Mouse (Mus musculus) heart, embryonic 15.5 days (tissue): ENCODE data around the gene Slc22a20. TPM values are rescaled to one million over a fixed set of nuclear protein-coding genes. Genes with fewer than 3 reads are reported as not detected.

ENCODE experiments used
- ATAC-seq: fragments of 200-750 bp; cut with Nextera tagmentation; replicated peaks from 2 replicates; pipeline ENCODE4 v1.8.0; 2017; ENCODE audit warnings: low read depth, moderate TSS enrichment; ENCODE audit not compliant: insufficient number of reproducible peaks, insufficient read depth, low FRiP score
- H3K27ac ChIP-seq: fragments of 300-500 bp; sonication (generic); 2 replicates; pipeline ENCODE4 v1.5.1; 2015; ENCODE audit warnings: mild to moderate bottlenecking, inconsistent platforms
- H3K27me3 ChIP-seq: fragments of 300-500 bp; sonication (generic); 2 replicates; pipeline ENCODE4 v1.6.1; 2015; ENCODE audit warnings: inconsistent platforms
- H3K36me3 ChIP-seq: fragments of 300-500 bp; sonication (generic); 2 replicates; pipeline ENCODE4 v1.6.1; 2015; ENCODE audit warnings: mild to moderate bottlenecking, inconsistent platforms
- H3K4me1 ChIP-seq: fragments of 300-500 bp; sonication (generic); replicated peaks from 2 replicates; pipeline ENCODE4 v1.6.1; 2015; ENCODE audit warnings: inconsistent platforms
- H3K4me2 ChIP-seq: fragments of 300-500 bp; sonication (generic); 2 replicates; pipeline ENCODE4 v1.6.1; 2015; ENCODE audit warnings: inconsistent platforms, mild to moderate bottlenecking, moderate library complexity
- H3K4me3 ChIP-seq: fragments of 300-500 bp; sonication (generic); 2 replicates; pipeline ENCODE4 v1.5.1; 2015; ENCODE audit warnings: mild to moderate bottlenecking, inconsistent platforms
- H3K9ac ChIP-seq: fragments of 300-500 bp; sonication (generic); 2 replicates; pipeline ENCODE4 v1.6.1; 2015; ENCODE audit warnings: mild to moderate bottlenecking, inconsistent platforms
- H3K9me3 ChIP-seq: fragments of 300-500 bp; sonication (generic); replicated peaks from 2 replicates; pipeline ENCODE4 v1.6.1; 2016; ENCODE audit warnings: inconsistent platforms
- WGBS: fragments of 180-500 bp; shearing (Covaris S2); methylation state at CpG from one replicate; pipeline ENCODE4 v1.1.7; 2015; ENCODE audit warnings: mixed read lengths; 5-methylcytosine and 5-hydroxymethylcytosine counted together
- polyA plus RNA-seq: library from polyadenylated mRNA; unstranded; fragments of >200 nt; fragmentation: Nextera tagmentation; extraction: Ambion mirVana; gene quantifications from 2 replicates; pipeline ENCODE4 v1.2.1, GENCODE M21; 2015

Gene Slc22a20
- polyA plus RNA-seq, 1 experiment from 2014 or later = not detected

DNA sequence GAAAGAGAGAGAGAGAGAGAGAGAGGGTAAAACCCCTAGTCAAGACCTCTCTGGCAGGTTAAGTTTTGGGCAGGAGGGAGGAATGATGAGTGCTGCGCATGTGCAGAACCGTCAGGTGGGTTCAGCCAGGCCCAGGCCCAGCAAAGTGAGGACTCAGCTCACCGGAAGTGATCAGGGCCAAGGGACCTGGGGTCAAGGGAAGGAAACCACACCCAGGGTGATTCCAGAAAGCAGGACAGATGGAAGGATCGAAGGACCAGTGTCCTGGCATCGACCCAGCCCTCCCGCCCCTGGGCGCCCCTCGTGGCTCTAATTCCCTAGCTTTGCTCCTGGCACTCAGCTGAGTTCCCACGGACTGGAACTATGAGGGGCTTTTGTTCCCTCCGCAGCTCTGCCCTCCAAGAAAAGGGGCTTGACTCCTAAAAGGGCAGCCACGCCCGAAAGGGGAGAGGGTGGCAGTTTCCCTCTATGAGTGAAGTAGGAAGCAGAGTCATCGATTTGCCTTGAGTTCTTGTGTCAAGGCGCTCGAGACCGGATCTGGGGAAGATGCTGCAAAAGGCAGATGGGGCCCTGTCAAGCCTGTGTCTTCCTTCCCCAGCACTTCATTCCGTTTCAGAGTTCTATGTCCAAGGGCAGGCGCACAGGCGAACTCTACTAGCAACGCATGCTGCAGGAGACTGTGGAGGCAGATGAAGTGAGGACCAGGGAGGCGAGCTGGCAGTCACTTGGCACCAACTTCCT lies 48.7 kb downstream of the Slc22a20 start:
- Histone ChIP-seq H3K9me3 (no peaks in the 10 kb centered on the region), H3K4me2 (peak overlapping the region; percentile 49; the same call in 1 of the 2 replicates), H3K27ac (peak overlapping the region; percentile 62), H3K27me3 (no peaks in the 10 kb centered on the region), H3K36me3 (peaks cover 15% of the 10 kb centered on the region; the same call in 1 of the 2 replicates), H3K4me1 (peaks cover 47% of the 10 kb centered on the region), H3K9ac (0 out of 2 replicates have a peak overlapping the region, but pooled peaks have one; percentile 14), H3K4me3 (no peak overlapping the region)
- ATAC-seq = no peak
- 67% methylated on average over 21 of the region's 21 CpGs for WGBS

- 0 out of 2 replicates have a peak overlapping the region, but pooled peaks have one; percentile 25 for H3K4me2 ChIP-seq
- peaks cover 45% of the 10 kb centered on the region for H3K4me1 ChIP-seq
- ATAC-seq = no peak
- WGBS = 37% methylated on average over 5 of the region's 5 CpGs
- H3K9me3 ChIP-seq = no peaks in the 10 kb centered on the region
- 0 out of 2 replicates have a peak, but pooled peaks cover 4% of the 10 kb centered on the region for H3K36me3 ChIP-seq
- H3K4me3 ChIP-seq = no peak overlapping the region
- no peaks in the 10 kb centered on the region for H3K27me3 ChIP-seq
- no peak overlapping the region for H3K9ac ChIP-seq
- peak overlapping the region; percentile 67 for H3K27ac ChIP-seq
Measured at GRCm38 (mm10) chr19:5935691-5936090, 50.3 kb downstream of the Slc22a20 start.

DNA sequence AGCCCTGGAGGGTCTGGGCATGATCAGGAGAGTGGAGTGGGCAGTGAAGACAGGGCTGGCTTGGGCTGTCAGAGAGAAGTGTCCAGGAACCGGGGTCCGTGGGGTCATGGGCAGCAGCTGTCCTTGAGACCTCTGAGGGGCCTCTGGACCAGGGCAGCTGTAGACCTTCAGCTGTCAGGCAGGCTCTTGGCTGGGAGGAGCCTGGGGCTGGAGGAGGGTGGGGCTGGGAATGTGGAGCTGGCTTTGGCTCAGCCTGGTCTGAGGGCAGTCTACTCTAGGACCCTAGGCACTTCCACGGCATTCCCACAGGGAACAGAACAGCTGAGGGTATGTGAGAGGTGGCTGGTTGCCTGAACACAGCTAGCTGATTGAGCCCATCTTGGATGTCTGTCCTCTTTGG lies 50.7 kb downstream of the Slc22a20 start:
- Histone ChIP-seq H3K36me3 (0 out of 2 replicates have a peak, but pooled peaks cover 4% of the 10 kb centered on the region), H3K4me1 (peaks cover 42% of the 10 kb centered on the region), H3K27ac (peak overlapping the region; percentile 67), H3K4me2 (0 out of 2 replicates have a peak overlapping the region, but pooled peaks have one; percentile 25), H3K27me3 (no peaks in the 10 kb centered on the region), H3K9ac (no peak overlapping the region), H3K4me3 (no peak overlapping the region), H3K9me3 (no peaks in the 10 kb centered on the region)
- ATAC-seq = peak; percentile 83
- WGBS = 11% methylated on average over 3 of the region's 3 CpGs

DNA sequence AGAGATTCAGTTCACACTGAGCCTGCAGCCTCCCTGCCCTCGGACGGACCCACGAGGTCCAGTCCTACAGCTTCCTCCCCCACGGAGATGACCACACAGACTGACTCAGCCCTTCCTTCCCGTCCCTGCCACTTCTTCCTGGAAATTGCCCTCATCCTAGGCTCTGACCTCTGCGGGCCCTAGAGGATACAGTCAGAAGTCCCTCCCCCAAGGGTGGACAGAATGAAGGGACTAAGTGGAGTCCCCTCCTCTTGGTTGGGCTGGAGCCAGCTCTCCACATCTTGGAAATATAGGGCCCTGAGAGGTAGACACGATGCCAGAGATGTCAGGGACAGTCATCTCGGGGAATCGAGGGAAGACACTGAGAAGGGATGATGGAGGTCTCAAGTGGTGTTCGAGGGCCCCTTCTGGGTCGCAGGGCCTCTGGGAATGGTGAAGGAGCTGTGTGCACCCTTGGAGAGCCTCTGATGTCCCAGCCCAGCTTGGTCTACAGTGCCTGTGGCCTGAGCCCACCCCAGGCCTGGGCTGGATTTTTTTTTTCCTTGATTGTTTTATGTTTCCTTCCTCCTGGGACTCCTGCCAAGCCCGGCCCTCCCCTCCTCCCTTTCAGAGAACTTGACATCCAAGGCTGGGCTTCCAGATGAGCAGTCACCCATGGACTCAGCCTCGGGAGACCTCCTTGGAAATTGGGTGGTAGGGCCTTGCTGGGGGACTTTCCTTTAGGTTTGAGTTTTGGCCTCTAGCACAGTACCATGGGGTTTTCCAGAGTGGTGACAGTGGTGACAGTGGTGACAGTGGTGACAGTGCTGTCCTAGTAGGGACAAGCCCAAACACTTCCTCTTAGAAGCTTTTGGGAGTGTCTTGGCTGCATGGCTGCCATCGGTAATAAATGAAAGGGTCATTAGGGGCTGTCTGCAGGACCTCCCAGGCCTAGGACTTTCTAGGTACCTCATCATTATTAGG lies 56.0 kb downstream of the Slc22a20 start:
- WGBS = 49% methylated on average over 14 of the region's 14 CpGs
- H3K9ac ChIP-seq = no peak overlapping the region
- ATAC-seq = no peak; the same call in 1 of the 2 replicates
- no peak overlapping the region for H3K4me2 ChIP-seq
- H3K36me3 ChIP-seq = no peaks in the 10 kb centered on the region
- H3K27me3 ChIP-seq = no peaks in the 10 kb centered on the region
- H3K27ac ChIP-seq = peak overlapping the region; percentile 68
- no peaks in the 10 kb centered on the region for H3K9me3 ChIP-seq
- H3K4me3 ChIP-seq = no peak overlapping the region
- H3K4me1 ChIP-seq = peaks cover 36% of the 10 kb centered on the region

GRCm38 (mm10) chr19:5928546-5928945 lies 57.4 kb downstream of the Slc22a20 start:
- no peak for ATAC-seq
- Histone ChIP-seq H3K4me2 (no peak overlapping the region), H3K9me3 (no peaks in the 10 kb centered on the region), H3K36me3 (no peaks in the 10 kb centered on the region), H3K4me3 (no peak overlapping the region), H3K9ac (no peak overlapping the region), H3K27me3 (no peaks in the 10 kb centered on the region), H3K4me1 (peaks cover 36% of the 10 kb centered on the region), H3K27ac (no peak overlapping the region)
- WGBS = 59% methylated on average over 3 of the region's 3 CpGs

DNA sequence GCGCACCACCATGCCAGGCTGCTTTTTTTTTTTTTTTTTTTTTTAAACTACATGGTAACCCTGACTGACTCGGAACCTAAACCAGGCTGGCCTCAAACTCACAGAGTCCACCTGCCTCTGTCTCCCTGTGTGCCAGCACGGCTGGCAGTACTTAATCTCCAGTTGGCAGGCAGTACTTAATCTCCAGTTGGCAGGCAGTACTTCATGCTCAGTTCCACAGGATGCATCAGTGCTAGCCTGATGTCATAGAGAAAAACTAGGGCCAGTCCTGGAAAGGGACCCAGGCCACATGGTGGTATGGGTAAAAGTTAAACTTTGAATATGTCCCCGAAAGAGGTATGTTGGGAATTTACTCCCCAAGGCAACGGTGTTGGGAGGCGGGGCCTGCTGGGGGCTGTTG lies 57.8 kb downstream of the Slc22a20 start:
- 73% methylated on average over 6 of the region's 6 CpGs for WGBS
- Histone ChIP-seq H3K4me1 (peaks cover 37% of the 10 kb centered on the region), H3K9ac (no peak overlapping the region)

DNA sequence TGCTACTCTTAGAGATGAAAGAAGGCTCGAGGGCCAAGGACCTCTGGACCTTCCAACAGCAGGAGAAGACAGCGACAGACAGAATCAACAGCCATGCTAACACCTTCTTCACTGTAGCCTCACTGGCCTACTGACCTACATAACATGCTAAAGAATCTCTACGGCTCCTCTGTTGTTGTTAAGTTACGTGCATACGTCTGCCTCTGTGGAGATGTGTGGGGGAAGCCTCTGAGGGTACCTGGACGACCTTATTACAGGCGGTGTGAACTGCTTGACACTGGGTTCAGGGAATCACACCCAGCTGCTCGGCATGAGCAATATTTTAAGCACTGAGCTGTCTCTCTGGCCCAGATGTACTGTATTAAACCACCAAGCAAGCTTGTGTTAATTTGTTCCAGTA lies 58.4 kb downstream of the Slc22a20 start:
- WGBS = 73% methylated on average over 8 of the region's 8 CpGs
- no peaks in the 10 kb centered on the region for H3K9me3 ChIP-seq
- no peak overlapping the region for H3K9ac ChIP-seq
- H3K27me3 ChIP-seq = no peaks in the 10 kb centered on the region
- no peak for ATAC-seq
- no peaks in the 10 kb centered on the region for H3K36me3 ChIP-seq
- H3K4me2 ChIP-seq = no peak overlapping the region
- peaks cover 43% of the 10 kb centered on the region for H3K4me1 ChIP-seq
- no peak overlapping the region for H3K27ac ChIP-seq
- no peak overlapping the region for H3K4me3 ChIP-seq

More for the DNA sequence above, 57.8 kb downstream of the Slc22a20 start:
- H3K9me3 ChIP-seq = no peaks in the 10 kb centered on the region
- no peak for ATAC-seq
- H3K4me3 ChIP-seq = no peak overlapping the region
- H3K36me3 ChIP-seq = no peaks in the 10 kb centered on the region
- no peak overlapping the region for H3K4me2 ChIP-seq
- H3K27ac ChIP-seq = no peak overlapping the region
- no peaks in the 10 kb centered on the region for H3K27me3 ChIP-seq

- Histone ChIP-seq H3K4me1 (peaks cover 48% of the 10 kb centered on the region), H3K4me3 (no peak overlapping the region), H3K27me3 (no peaks in the 10 kb centered on the region), H3K9me3 (no peaks in the 10 kb centered on the region), H3K27ac (no peak overlapping the region), H3K36me3 (no peaks in the 10 kb centered on the region), H3K9ac (no peak overlapping the region), H3K4me2 (no peak overlapping the region)
- 82% methylated on average over 11 of the region's 11 CpGs for WGBS
- no peak for ATAC-seq
Measured at GRCm38 (mm10) chr19:5927026-5927425, 58.9 kb downstream of the Slc22a20 start.

DNA sequence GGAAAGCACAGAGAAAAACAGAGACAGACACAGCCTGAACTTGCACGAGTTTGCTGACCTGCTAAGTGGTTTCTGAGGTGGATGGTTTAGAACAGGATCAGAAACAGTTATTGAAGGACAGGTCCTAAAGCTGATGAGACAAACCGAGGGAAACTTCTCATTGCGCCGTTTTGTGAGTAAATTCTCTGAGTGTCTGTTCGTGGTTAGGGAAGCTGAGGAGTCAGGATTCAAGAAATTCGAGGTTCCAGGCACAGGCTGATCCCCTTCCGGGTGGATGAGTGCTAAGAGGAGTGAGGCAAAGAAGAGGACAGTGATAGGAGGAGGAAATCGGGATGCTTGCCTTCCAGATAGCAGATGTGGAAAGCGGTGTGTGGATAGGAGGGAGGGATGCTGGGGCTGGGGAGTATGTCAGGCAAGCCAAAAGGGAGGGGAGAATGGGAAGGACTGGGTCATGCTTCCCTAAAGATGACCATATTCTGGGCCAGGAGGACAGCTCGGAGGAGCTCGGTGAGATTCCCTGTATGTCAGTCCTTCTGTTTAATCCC lies 60.6 kb downstream of the Slc22a20 start:
- no peaks in the 10 kb centered on the region for H3K36me3 ChIP-seq
- H3K4me3 ChIP-seq = peak overlapping the region; percentile 65
- peak overlapping the region; percentile 67 for H3K9ac ChIP-seq
- peak overlapping the region; percentile 85 for H3K27ac ChIP-seq
- H3K4me2 ChIP-seq = peak overlapping the region; percentile 84
- 21% methylated on average over 11 of the region's 11 CpGs for WGBS
- no peaks in the 10 kb centered on the region for H3K27me3 ChIP-seq
- peaks cover 54% of the 10 kb centered on the region for H3K4me1 ChIP-seq
- H3K9me3 ChIP-seq = no peaks in the 10 kb centered on the region
- no peak for ATAC-seq

- Histone ChIP-seq H3K4me3 (peak within 1 kb of the TSS; percentile 65), H3K4me2 (peak within 1 kb of the TSS; percentile 84), H3K27ac (peak within 1 kb of the TSS; percentile 85), H3K9me3 (no peaks in the 10 kb centered on the region), H3K27me3 (no peaks in the 10 kb centered on the region), H3K9ac (peak within 1 kb of the TSS; percentile 67), H3K36me3 (no peaks in the 10 kb centered on the region), H3K4me1 (peaks cover 49% of the 10 kb centered on the region)
- under 1% methylated on average over 18 of the region's 18 CpGs for WGBS
- ATAC-seq = peak; percentile 92
Measured at GRCm38 (mm10) chr19:5924713-5925093, 61.2 kb downstream of the Slc22a20 start, which contains the start of gene Cdc42ep2. Cdc42ep2 (minus strand) TSS chr19:5924816.
